Mouse (Mus musculus): ENCODE measurements at regions not wholly inside any gene's neighbourhood (a gene's known extent, or its start where the extent isn't known, plus 50 kb on each side); places are given as distances from the start of the nearest gene placed in this dataset.

DNA sequence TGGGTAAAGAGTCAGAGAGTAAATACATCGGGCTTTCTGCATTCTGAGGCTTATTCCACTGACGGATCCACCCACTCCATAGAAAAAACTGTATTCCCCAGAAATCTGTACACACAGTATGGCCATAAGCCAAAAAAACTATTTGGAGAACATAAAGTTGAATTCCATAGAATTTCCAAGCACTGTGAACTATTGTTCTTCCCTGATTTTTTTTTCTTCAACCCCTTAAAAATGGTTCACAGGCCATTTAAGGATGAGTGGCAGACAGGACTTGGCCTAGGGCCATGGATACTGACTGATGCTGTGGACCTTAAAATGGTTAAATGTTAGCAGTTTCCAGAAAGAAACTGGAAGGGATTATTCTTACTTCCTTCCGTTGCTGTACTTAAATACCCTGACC, 247.0 kb downstream of the Sipa1l2 start:
- no peak for DNase-seq

GRCm38 (mm10) chr8:125317584-125317991, 252.0 kb downstream of the Sipa1l2 start:
- peak; percentile 94 for DNase-seq

GRCm38 (mm10) chr8:125315736-125316135, 253.9 kb downstream of the Sipa1l2 start:
- DNase-seq: no peak

GRCm38 (mm10) chr8:125314996-125315395, 254.6 kb downstream of the Sipa1l2 start:
- DNase-seq: no peak

DNA sequence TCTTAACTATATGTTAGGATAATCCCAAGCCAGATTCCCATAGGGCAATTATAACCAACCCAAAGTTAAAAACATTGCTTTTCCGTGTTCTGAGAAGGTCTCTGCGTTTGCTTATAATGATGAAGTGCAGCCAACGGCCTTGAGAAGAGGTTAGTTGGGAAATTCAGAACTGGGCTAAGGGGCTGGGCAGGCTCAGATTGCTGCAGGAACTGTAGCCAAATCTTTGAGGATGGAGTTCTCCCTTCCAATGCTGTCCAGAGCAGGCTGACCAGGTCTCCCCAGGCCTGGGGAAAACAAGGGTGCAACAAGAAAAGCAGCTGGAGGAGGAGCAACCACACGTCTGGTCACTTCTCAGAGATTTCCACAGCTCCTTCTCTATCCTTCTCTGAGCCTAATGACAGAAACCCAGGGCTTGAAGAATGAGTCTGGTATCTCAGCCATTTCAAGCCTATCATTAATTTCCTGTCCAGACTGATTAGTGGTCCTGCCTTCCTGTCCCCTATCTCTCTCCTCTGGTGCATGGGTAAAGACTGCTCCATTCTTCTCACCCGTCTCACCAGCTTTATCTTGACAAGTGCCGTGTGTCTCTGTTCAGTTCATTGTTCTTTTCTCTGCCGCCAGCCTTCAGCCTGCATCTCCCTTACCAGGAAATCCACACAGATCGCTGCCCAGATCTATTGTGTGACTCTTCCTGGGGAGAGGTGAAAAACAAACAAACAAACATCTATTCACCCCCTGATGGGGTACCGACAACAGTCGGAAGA, 255.2 kb downstream of the Sipa1l2 start:
- DNase-seq: no peak

- DNase-seq: no peak
Observed at GRCm38 (mm10) chr8:125311228-125312053, 257.4 kb downstream of the Disc1 start.

All from cerebellum, adult 8-10 months (tissue).